Mouse (Mus musculus) lung, adult 2 months (tissue): ENCODE results near the gene Fam189b.

Experiments
- CTCF ChIP-seq: fragments of 200-500 bp; IDR thresholded peaks from 2 replicates; pipeline ENCODE4 v1.5.1; 2011; ENCODE audit warnings: mild to moderate bottlenecking, low read length, control low read depth; ENCODE audit not compliant: insufficient read depth
- POLR2A ChIP-seq: fragments of 200-500 bp; IDR thresholded peaks from 2 replicates; pipeline ENCODE4 v1.6.1; 2011; ENCODE audit warnings: low read depth, mild to moderate bottlenecking, control low read depth, low read length, borderline replicate concordance; ENCODE audit errors: extremely low read depth

- no peak for TF ChIP-seq POLR2A
- no peak for TF ChIP-seq CTCF
Measured at GRCm38 (mm10) chr3:89225918-89226317, 43.0 kb downstream of the Fam189b start.
